Mouse (Mus musculus): ENCODE data around the gene Trak1.

DNA sequence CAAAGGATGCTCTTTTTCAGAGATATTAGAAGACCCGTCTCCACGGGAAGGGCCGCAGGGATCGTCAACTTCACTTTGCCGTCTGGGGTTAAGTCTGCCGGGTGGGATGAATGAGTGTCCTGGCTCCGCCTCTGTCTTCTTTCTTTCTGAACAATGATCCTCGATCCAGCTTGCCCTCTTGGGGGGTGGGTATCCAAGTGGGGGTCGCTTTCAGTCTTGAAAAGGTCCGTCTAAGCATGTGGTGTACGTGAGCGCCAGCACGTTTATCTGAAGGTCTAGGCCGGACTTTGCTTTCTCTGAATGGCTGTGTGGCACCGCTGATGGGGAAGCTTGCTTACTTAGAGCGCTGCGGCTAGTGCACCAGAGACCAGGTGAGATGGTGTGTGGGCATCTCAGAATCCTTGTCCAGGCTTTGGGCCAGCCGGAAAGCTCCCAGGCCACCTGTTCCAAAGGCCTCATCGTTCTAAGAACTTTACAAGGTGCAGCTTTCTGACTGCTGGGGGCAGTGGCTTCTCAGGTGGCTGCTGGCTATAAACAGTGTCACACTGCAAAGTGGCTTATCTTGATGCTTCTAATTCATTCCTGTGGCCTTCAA, 2.8 kb downstream of the Trak1 start:
- TF ChIP-seq CTCF (IDR thresholded peaks at IDR 0.05; ENCODE audit: low read depth, low read length) (no peak), POLR2A (IDR thresholded peaks at IDR 0.05; ENCODE audit: extremely low read depth, insufficient read depth, low read length) (no peak)
